Comparison of ENCODE assay signal across 10 mouse cellular contexts in the genomic region with DNA sequence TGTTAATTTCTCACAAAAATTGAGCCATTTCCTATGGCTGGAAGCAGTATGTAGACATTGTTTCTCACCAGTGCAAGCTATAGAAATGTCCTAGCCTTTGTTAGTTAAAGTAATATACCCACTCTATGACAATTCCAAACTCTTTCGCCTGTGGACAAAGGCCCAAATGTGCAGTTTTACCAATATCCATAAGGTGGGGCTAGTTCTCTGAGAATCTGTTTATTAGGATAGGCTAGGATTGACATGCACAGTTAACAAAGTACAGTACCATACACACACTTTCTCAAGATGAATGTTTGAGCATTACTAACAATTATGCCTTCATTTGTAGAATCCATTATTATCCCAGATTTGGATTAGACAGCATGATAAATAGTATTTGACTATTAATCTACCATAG. TPM values are rescaled to one million over a fixed set of nuclear protein-coding genes. Genes with fewer than 3 reads are reported as not detected.
A peak's percentile ranks its signal among the peaks of the same experiment; 100 is the strongest.
DNase-seq lines count a peak whose midpoint lies in the region; ATAC-seq and TF ChIP-seq lines count a peak whose summit lies in the region.
"Had no signal": no experiment of that assay in that cellular context is flagged by ENCODE, and none has a peak within 500 bp of the region (broad histone marks: within the 10 kb centered on the region; RNA-seq: fewer than 3 reads in every experiment).

No protein-coding gene starts in this region.

- DNase-seq in adrenal gland, postnatal 10 days = peak; percentile 25
- DNase-seq in adrenal gland, postnatal 4 days (ENCODE audit: low spot score in 2 of 2) = no peak
- no peak for DNase-seq in liver, embryonic 11.5 days (ENCODE audit: low spot score)
- DNase-seq in heart, postnatal 10 days = peak; percentile 62 to 76
- peak; percentile 67 for DNase-seq in limb, embryonic 14.5 days (ENCODE audit: low spot score)
- DNase-seq in stomach, postnatal 0 days (ENCODE audit: low spot score) = no peak
- DNase-seq in thymus, postnatal 0 days (ENCODE audit: low spot score) = no peak

- TF ChIP-seq POLR2A in limb, embryonic 14.5 days (IDR thresholded peaks at IDR 0.05; ENCODE audit: borderline replicate concordance, extremely low read depth, insufficient read depth, insufficient read length) = no peak

- H3K9ac ChIP-seq in liver, embryonic 11.5 days (ENCODE audit: low read depth, low read length) = no peak overlapping the region
- H3K9ac ChIP-seq in liver, embryonic 12.5 days = no peak overlapping the region
- no peak overlapping the region for H3K9ac ChIP-seq in limb, embryonic 14.5 days (ENCODE audit: low read depth, low read length, severe bottlenecking)
- H3K9ac ChIP-seq in stomach, postnatal 0 days (ENCODE audit: low read length) = no peak overlapping the region
- H3K9ac ChIP-seq: neural tube, embryonic 13.5 days had no signal

- peak; percentile 47; the same call in 1 of the 2 replicates for ATAC-seq in liver, embryonic 11.5 days (replicated peaks; ENCODE audit: low FRiP score)
- no peak for ATAC-seq in liver, embryonic 12.5 days
- ATAC-seq in limb, embryonic 14.5 days (ENCODE audit: low FRiP score, low read depth) = peak; percentile 44; the same call in 1 of the 2 replicates
- 0 out of 2 replicates have a peak, but pooled peaks have one; percentile 56 for ATAC-seq in stomach, postnatal 0 days (ENCODE audit: low FRiP score, low TSS enrichment)

- H3K4me1 ChIP-seq in liver, embryonic 11.5 days (replicated peaks; ENCODE audit: control insufficient read depth, insufficient read depth, low read length) = no peaks in the 10 kb centered on the region
- H3K4me1 ChIP-seq in liver, embryonic 12.5 days = no peaks in the 10 kb centered on the region
- no peaks in the 10 kb centered on the region for H3K4me1 ChIP-seq in limb, embryonic 14.5 days (ENCODE audit: control insufficient read depth, insufficient read depth, low read length)
- no peaks in the 10 kb centered on the region for H3K4me1 ChIP-seq in stomach, postnatal 0 days (replicated peaks; ENCODE audit: control insufficient read depth, insufficient read depth)
- H3K4me1 ChIP-seq: neural tube, embryonic 13.5 days had no signal

- no peaks in the 10 kb centered on the region for H3K36me3 ChIP-seq in liver, embryonic 11.5 days (ENCODE audit: control insufficient read depth, insufficient read depth, low read length)
- H3K36me3 ChIP-seq in liver, embryonic 12.5 days = no peaks in the 10 kb centered on the region
- peaks cover 3% of the 10 kb centered on the region; the same call in 1 of the 2 replicates for H3K36me3 ChIP-seq in limb, embryonic 14.5 days (ENCODE audit: control insufficient read depth, insufficient read depth, low read length)
- no peaks in the 10 kb centered on the region for H3K36me3 ChIP-seq in stomach, postnatal 0 days (ENCODE audit: control insufficient read depth, insufficient read depth, low read length)
- H3K36me3 ChIP-seq: neural tube, embryonic 13.5 days had no signal

- no peaks in the 10 kb centered on the region for H3K27me3 ChIP-seq in liver, embryonic 11.5 days (replicated peaks; ENCODE audit: control insufficient read depth, insufficient read depth, low read length)
- no peaks in the 10 kb centered on the region for H3K27me3 ChIP-seq in liver, embryonic 12.5 days (replicated peaks)
- H3K27me3 ChIP-seq in limb, embryonic 14.5 days (ENCODE audit: control insufficient read depth, insufficient read depth, low read length) = no peaks in the 10 kb centered on the region
- H3K27me3 ChIP-seq in stomach, postnatal 0 days (ENCODE audit: control insufficient read depth, insufficient read depth, low read length) = no peaks in the 10 kb centered on the region
- H3K27me3 ChIP-seq: neural tube, embryonic 13.5 days had no signal

- H3K9me3 ChIP-seq in liver, embryonic 11.5 days (ENCODE audit: control insufficient read depth, low read length) = no peaks in the 10 kb centered on the region
- no peaks in the 10 kb centered on the region for H3K9me3 ChIP-seq in liver, embryonic 12.5 days (replicated peaks)
- H3K9me3 ChIP-seq in limb, embryonic 14.5 days (ENCODE audit: control insufficient read depth, low read length) = no peaks in the 10 kb centered on the region
- H3K9me3 ChIP-seq in stomach, postnatal 0 days (ENCODE audit: control insufficient read depth, low read length) = no peaks in the 10 kb centered on the region
- H3K9me3 ChIP-seq: neural tube, embryonic 13.5 days had no signal

- TF ChIP-seq CTCF in stomach, postnatal 0 days (IDR thresholded peaks at IDR 0.05; ENCODE audit: low read depth) = peak; percentile 86

- WGBS in liver, embryonic 11.5 days = 38% methylated on average over 1 of the region's 1 CpGs
- 38% methylated on average over 1 of the region's 1 CpGs for WGBS in liver, embryonic 12.5 days (ENCODE audit: insufficient replicate concordance)
- WGBS in limb, embryonic 14.5 days = 44% methylated on average over 1 of the region's 1 CpGs
- 46% methylated on average over 1 of the region's 1 CpGs for WGBS in stomach, postnatal 0 days

- intact Hi-C loops in heart, postnatal 10 days (cut with DNase I) = loop anchor here (1.0 to 10.0 kb wide), 4 partner anchors 68 to 1255 kb away; partner anchors contain the start of gene Tek

- TF ChIP-seq EP300 in stomach, postnatal 0 days (optimal IDR thresholded peaks at IDR 0.05) = no peak

- H3K4me2 ChIP-seq in liver, embryonic 11.5 days = no peak overlapping the region
- no peak overlapping the region for H3K4me2 ChIP-seq in liver, embryonic 12.5 days
- H3K4me2 ChIP-seq in limb, embryonic 14.5 days (replicated peaks; ENCODE audit: low read depth, low read length, severe bottlenecking) = no peak overlapping the region
- no peak overlapping the region for H3K4me2 ChIP-seq in stomach, postnatal 0 days (replicated peaks; ENCODE audit: low read depth)
- H3K4me2 ChIP-seq: neural tube, embryonic 13.5 days had no signal

- H3K27ac ChIP-seq in liver, embryonic 11.5 days (ENCODE audit: low read depth, low read length) = no peak overlapping the region
- no peak overlapping the region for H3K27ac ChIP-seq in liver, embryonic 12.5 days
- H3K27ac ChIP-seq in limb, embryonic 14.5 days (replicated peaks; ENCODE audit: low read depth, low read length) = no peak overlapping the region
- H3K27ac ChIP-seq in stomach, postnatal 0 days (replicated peaks) = no peak overlapping the region
- H3K27ac ChIP-seq: neural tube, embryonic 13.5 days had no signal

- no peak overlapping the region for H3K4me3 ChIP-seq in liver, embryonic 11.5 days (ENCODE audit: low read depth, low read length)
- no peak overlapping the region for H3K4me3 ChIP-seq in liver, embryonic 12.5 days
- H3K4me3 ChIP-seq in limb, embryonic 14.5 days (replicated peaks; ENCODE audit: low read length) = no peak overlapping the region
- no peak overlapping the region for H3K4me3 ChIP-seq in stomach, postnatal 0 days (ENCODE audit: low read depth, low read length)
- H3K4me3 ChIP-seq: neural tube, embryonic 13.5 days had no signal

RNA-seq across cellular contexts. Expression of gene Lrrc19, which starts 19.8 kb away (rescaled TPM):
- total RNA-seq in adrenal gland, postnatal 10 days (2021) = not detected
- total RNA-seq in adrenal gland, postnatal 4 days (2021) = 1 to 10 TPM in 1 of 2 experiments, not detected in 1; 2.7 TPM
- 0.13 and 0.30 TPM in 2 replicates for polyA plus RNA-seq in liver, embryonic 11.5 days (2014; fragmentation: Nextera tagmentation; extraction: Ambion mirVana)
- 0.05 and 0.15 TPM in 2 replicates for polyA plus RNA-seq in liver, embryonic 12.5 days (2016; fragmentation: Nextera tagmentation; extraction: Ambion mirVana)
- total RNA-seq in heart, postnatal 10 days (2021) = not detected
- polyA plus RNA-seq in limb, embryonic 14.5 days (2012; rRNA removed) = not detected in 2 replicates
- polyA plus RNA-seq in limb, embryonic 14.5 days (2014; fragmentation: Nextera tagmentation; extraction: Ambion mirVana) = 0.40 and 0.72 TPM in 2 replicates
- 0.10 and 0.17 TPM in 2 replicates for polyA plus RNA-seq in stomach, postnatal 0 days (2015; fragmentation: Nextera tagmentation; extraction: Ambion mirVana)
- polyA plus RNA-seq in thymus, postnatal 0 days (2015; fragmentation: Nextera tagmentation; extraction: Ambion mirVana) = 0.09 and 0.12 TPM in 2 replicates
- polyA plus RNA-seq: gonadal fat pad, adult 2 months had no signal

RNA-seq across cellular contexts. Expression of gene Ift74, which starts 55.4 kb away (rescaled TPM):
- total RNA-seq in adrenal gland, postnatal 10 days (2021) = 10 to 100 TPM; 15.0 to 16.2 TPM
- 10 to 100 TPM; 21.8 to 30.8 TPM for total RNA-seq in adrenal gland, postnatal 4 days (2021)
- polyA plus RNA-seq in liver, embryonic 11.5 days (2014; fragmentation: Nextera tagmentation; extraction: Ambion mirVana) = 14.8 and 15.0 TPM in 2 replicates
- 6.1 and 6.9 TPM in 2 replicates for polyA plus RNA-seq in liver, embryonic 12.5 days (2016; fragmentation: Nextera tagmentation; extraction: Ambion mirVana)
- 1 to 10 TPM; 6.8 to 7.4 TPM for total RNA-seq in heart, postnatal 10 days (2021)
- polyA plus RNA-seq in limb, embryonic 14.5 days (2012; rRNA removed) = 9.4 and 20.9 TPM in 2 replicates
- 34.1 and 38.0 TPM in 2 replicates for polyA plus RNA-seq in limb, embryonic 14.5 days (2014; fragmentation: Nextera tagmentation; extraction: Ambion mirVana)
- 13.7 and 14.8 TPM in 2 replicates for polyA plus RNA-seq in stomach, postnatal 0 days (2015; fragmentation: Nextera tagmentation; extraction: Ambion mirVana)
- polyA plus RNA-seq in thymus, postnatal 0 days (2015; fragmentation: Nextera tagmentation; extraction: Ambion mirVana) = 14.2 and 14.5 TPM in 2 replicates

Comparison
In these comparisons a context has a peak if more than half of its experiments do, and no peak if none do; other contexts are left out.
1. DNase-seq: peak in adrenal gland, postnatal 10 days (single experiment), heart, postnatal 10 days (2 of 2) and limb, embryonic 14.5 days (single experiment); none in adrenal gland, postnatal 4 days (0 of 2), liver, embryonic 11.5 days (single experiment), stomach, postnatal 0 days (single experiment) and thymus, postnatal 0 days (single experiment).